Mouse (Mus musculus) liver, postnatal 0 days (tissue): ENCODE results near the gene Tmem51. TPM values are rescaled to one million over a fixed set of nuclear protein-coding genes. Genes with fewer than 3 reads are reported as not detected.

Source experiments
- ATAC-seq: fragments of 200-750 bp; cut with Nextera tagmentation; 2 replicates; pipeline ENCODE4 v1.8.0; 2017; ENCODE audit warnings: mild to moderate bottlenecking, moderate library complexity
- DNase-seq: peaks from one replicate; pipeline ENCODE4 v3.0.0-alpha.2; 2016
- H3K27ac ChIP-seq: fragments of 300-500 bp; sonication (generic); 2 replicates; pipeline ENCODE4 v1.5.1; 2014; ENCODE audit warnings: antibody characterized with exemption, moderate library complexity, mild to moderate bottlenecking, low read depth
- H3K27me3 ChIP-seq: fragments of 300-500 bp; sonication (generic); 2 replicates; pipeline ENCODE4 v1.6.1; 2014; ENCODE audit warnings: low read length, control low read depth, mixed read lengths; ENCODE audit not compliant: insufficient read depth
- H3K36me3 ChIP-seq: fragments of 300-500 bp; sonication (generic); replicated peaks from 2 replicates; pipeline ENCODE4 v1.6.1; 2014; ENCODE audit warnings: mild to moderate bottlenecking, control low read depth, low read length, moderate library complexity, mixed read lengths; ENCODE audit not compliant: insufficient read depth
- H3K4me1 ChIP-seq: fragments of 300-500 bp; sonication (generic); 2 replicates; pipeline ENCODE4 v1.6.1; 2014; ENCODE audit warnings: antibody characterized with exemption, mild to moderate bottlenecking, control low read depth; ENCODE audit not compliant: insufficient read depth
- H3K4me2 ChIP-seq: fragments of 300-500 bp; sonication (generic); 2 replicates; pipeline ENCODE4 v1.6.1; 2014; ENCODE audit warnings: low read depth, mild to moderate bottlenecking, low read length, moderate library complexity, mixed read lengths
- H3K4me3 ChIP-seq: fragments of 300-500 bp; sonication (generic); 2 replicates; pipeline ENCODE4 v1.5.1; 2014; ENCODE audit warnings: low read depth, low read length
- H3K9ac ChIP-seq: fragments of 300-500 bp; sonication (generic); replicated peaks from 2 replicates; pipeline ENCODE4 v1.6.1; 2014; ENCODE audit warnings: mild to moderate bottlenecking, moderate library complexity
- H3K9me3 ChIP-seq: fragments of 300-500 bp; sonication (generic); 2 replicates; pipeline ENCODE4 v1.6.1; 2016; ENCODE audit warnings: mild to moderate bottlenecking, control low read depth, low read length, mixed read lengths
- CTCF ChIP-seq: sonication (generic); IDR thresholded peaks from 2 replicates; pipeline ENCODE4 v1.5.1; 2016; ENCODE audit warnings: antibody characterized with exemption, low read depth
- EP300 ChIP-seq: IDR thresholded peaks from 2 replicates; pipeline ENCODE4 v1.6.1; 2016; ENCODE audit warnings: antibody characterized with exemption, low read depth, mild to moderate bottlenecking
- WGBS: fragments of 180-500 bp; shearing (Covaris S2); extraction: QIAGEN DNeasy Blood & Tissue Kit; methylation state at CpG from one replicate; pipeline ENCODE4 v1.1.7; 2014; ENCODE audit not compliant: insufficient replicate concordance; 5-methylcytosine and 5-hydroxymethylcytosine counted together
- polyA plus RNA-seq: library from polyadenylated mRNA; unstranded; fragments of >200 nt; fragmentation: Nextera tagmentation; extraction: Ambion mirVana; gene quantifications from 2 replicates; pipeline ENCODE4 v1.2.1, GENCODE M21; 2015

Tmem51 gene
- polyA plus RNA-seq, 1 experiment from 2014 or later = 13.7 TPM

DNA sequence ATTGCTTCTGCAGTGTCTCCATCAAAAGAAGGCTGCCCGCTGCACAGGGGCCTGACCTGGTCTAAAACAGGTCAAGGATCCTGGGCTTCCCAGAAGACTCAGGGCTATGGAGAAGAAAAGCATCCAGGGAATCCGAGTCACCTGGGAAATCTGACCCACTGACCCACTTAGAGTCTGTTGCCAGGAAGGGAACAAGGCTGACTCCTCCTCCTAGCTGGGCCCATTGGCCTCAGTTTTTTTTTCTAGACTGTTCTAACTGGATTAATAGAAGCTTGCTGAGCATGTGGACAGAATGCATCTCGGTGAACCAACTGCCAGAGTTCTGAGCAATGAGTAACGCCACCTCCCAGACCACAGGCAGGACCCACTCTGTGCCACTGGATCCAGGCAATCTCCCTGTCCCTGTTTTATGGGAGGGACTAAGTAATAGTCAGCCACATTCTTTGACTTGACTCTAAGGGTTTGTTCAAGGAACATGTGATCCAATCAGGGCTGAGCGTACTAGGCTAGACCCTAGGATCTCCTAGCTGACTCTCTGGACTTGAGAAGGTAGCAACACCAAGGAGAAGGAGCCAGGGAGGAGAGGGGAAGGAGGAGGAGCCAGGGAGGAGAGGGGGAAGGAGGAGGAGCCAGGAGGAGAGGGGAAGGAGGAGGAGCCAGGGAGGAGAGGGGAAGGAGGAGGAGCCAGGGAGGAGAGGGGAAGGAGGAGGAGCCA, 90.6 kb downstream of the Tmem51 start:
- H3K36me3 ChIP-seq = no peaks in the 10 kb centered on the region
- TF ChIP-seq EP300 = no peak
- TF ChIP-seq CTCF = no peak
- no peaks in the 10 kb centered on the region for H3K9me3 ChIP-seq
- no peak overlapping the region for H3K27ac ChIP-seq
- H3K9ac ChIP-seq = no peak overlapping the region
- no peaks in the 10 kb centered on the region for H3K4me1 ChIP-seq
- no peak overlapping the region for H3K4me2 ChIP-seq
- H3K27me3 ChIP-seq = no peaks in the 10 kb centered on the region
- DNase-seq = no peak
- ATAC-seq = peak; percentile 18; the same call in 1 of the 2 replicates
- H3K4me3 ChIP-seq = no peak overlapping the region
- WGBS = 57% methylated on average over 5 of the region's 5 CpGs

DNA sequence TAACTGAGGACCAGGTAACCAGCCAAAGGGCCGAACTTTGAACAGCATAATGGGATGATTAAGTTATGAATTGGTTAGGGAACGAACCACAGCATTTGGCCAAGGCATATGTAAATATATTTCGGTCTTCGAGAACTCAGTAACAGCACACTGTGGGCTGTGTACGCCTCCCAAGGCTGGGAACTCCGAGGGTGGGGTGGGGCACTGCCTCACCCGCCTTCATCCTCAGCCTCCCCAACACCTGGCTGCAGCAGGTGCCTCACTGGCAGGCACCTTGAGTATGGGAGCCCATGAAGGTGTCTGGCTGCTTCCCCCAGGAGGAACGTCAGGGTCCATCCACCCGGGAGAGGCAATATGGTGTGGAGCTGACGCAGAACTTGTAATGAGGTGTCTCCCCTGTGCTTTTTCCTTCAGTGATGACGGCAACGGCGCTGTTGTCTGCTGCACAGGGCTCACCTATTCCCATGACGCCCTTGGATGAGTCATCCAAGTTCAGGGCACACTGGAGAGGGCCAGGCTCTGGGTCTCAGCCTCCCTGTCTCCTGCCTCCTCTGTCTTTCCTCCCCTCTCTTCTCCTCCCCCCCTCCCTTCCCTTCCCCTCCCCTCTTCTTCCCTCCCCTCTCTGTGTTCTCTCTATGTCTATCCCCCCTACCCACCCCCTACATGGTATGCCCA, 91.4 kb downstream of the Tmem51 start:
- Histone ChIP-seq H3K27me3 (no peaks in the 10 kb centered on the region), H3K9me3 (no peaks in the 10 kb centered on the region), H3K4me2 (no peak overlapping the region), H3K36me3 (no peaks in the 10 kb centered on the region), H3K4me1 (no peaks in the 10 kb centered on the region), H3K27ac (no peak overlapping the region), H3K4me3 (no peak overlapping the region), H3K9ac (no peak overlapping the region)
- ATAC-seq = no peak
- WGBS = 75% methylated on average over 14 of the region's 14 CpGs
- TF ChIP-seq EP300 (no peak), CTCF (no peak)
- no peak for DNase-seq

DNA sequence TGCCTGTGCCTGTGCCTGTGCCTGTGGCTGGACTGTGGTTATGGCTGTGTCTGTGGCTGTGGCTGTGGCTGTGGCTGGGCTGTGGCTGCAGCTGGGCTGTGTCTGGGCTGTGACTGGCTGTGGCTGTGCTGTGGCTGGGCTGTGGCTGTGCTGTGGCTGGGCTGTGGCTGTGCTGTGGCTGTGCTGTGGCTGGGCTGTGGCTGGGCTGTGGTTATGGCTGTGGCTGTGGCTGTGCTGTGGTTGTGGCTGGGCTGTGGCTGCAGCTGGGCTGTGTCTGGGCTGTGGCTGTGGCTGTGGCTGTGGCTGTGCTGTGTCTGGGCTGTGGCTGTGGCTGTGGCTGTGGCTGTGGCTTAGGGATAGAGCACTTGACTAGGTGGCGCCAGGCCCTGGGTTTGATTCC, 95.9 kb downstream of the Tmem51 start:
- TF ChIP-seq CTCF (no peak), EP300 (no peak)
- H3K4me2 ChIP-seq = no peak overlapping the region
- WGBS = 80% methylated on average over 1 of the region's 1 CpGs

DNA sequence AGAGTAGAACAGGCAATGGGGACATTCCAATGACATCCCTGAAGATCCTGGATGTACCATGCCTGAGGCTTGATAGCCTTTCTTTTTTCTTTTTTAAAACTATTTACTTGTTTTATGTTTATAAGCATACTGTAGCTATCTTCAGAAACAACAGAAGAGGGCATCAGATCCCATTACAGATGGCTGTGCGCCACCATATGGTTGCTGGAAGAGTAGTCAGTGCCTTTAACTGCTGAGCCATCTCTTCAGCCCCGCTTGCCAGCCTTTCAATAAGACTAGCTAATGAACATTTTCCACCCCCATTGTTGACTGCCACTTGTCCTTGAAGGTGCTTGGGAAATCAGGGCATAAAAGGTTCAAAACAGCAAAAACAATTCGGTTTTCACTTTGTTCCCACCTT, 100.4 kb downstream of the Tmem51 start:
- ATAC-seq (no peak), DNase-seq (no peak)
- 49% methylated on average over 3 of the region's 3 CpGs for WGBS

More for the DNA sequence above, 95.9 kb downstream of the Tmem51 start:
- H3K27me3 ChIP-seq = no peaks in the 10 kb centered on the region
- H3K9ac ChIP-seq = no peak overlapping the region
- DNase-seq (no peak), ATAC-seq (no peak)
- no peak overlapping the region for H3K4me3 ChIP-seq
- H3K4me1 ChIP-seq = no peaks in the 10 kb centered on the region
- H3K9me3 ChIP-seq = no peaks in the 10 kb centered on the region
- H3K27ac ChIP-seq = no peak overlapping the region
- H3K36me3 ChIP-seq = no peaks in the 10 kb centered on the region

DNA sequence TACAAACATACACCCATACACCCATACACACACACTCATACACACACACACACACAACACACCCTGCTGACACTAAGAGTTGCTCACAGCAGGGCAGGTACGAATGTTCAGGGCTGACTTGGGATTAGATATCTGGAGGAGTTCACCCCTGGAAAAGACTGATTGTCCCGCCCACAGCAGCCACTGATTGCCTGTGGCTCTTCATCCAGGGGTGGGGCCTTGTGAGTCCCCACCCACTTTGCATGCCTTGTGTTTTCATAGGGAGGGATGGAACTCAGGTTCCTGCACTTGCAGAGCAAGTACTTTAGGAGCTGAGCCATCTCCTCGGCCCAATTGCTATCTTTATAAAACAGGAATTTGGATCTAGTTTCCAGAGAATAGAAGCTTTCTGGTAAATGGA, 102.6 kb downstream of the Tmem51 start:
- WGBS = 68% methylated on average over 3 of the region's 3 CpGs
- no peaks in the 10 kb centered on the region for H3K9me3 ChIP-seq
- no peak overlapping the region for H3K4me2 ChIP-seq
- TF ChIP-seq CTCF (no peak), EP300 (no peak)
- ATAC-seq (no peak), DNase-seq (no peak)
- H3K36me3 ChIP-seq = no peaks in the 10 kb centered on the region
- H3K27me3 ChIP-seq = no peaks in the 10 kb centered on the region
- H3K27ac ChIP-seq = no peak overlapping the region
- H3K9ac ChIP-seq = no peak overlapping the region
- H3K4me3 ChIP-seq = no peak overlapping the region
- no peaks in the 10 kb centered on the region for H3K4me1 ChIP-seq

More for the DNA sequence above, 100.4 kb downstream of the Tmem51 start:
- H3K9ac ChIP-seq = no peak overlapping the region
- TF ChIP-seq EP300 = no peak
- peak; percentile 31; the same call in 1 of the 2 replicates for TF ChIP-seq CTCF
- H3K4me3 ChIP-seq = no peak overlapping the region
- H3K4me1 ChIP-seq = no peaks in the 10 kb centered on the region
- no peak overlapping the region for H3K4me2 ChIP-seq
- H3K27me3 ChIP-seq = no peaks in the 10 kb centered on the region
- H3K9me3 ChIP-seq = no peaks in the 10 kb centered on the region
- no peak overlapping the region for H3K27ac ChIP-seq
- no peaks in the 10 kb centered on the region for H3K36me3 ChIP-seq

Other genes starting within 250 kb of the Tmem51 start
- gene Ctrc, start 237.9 kb downstream of the Tmem51 start, polyA plus RNA-seq = not detected in 2 replicates
- 37.1 and 39.9 TPM in 2 replicates for gene Efhd2, start 209.4 kb downstream of the Tmem51 start, polyA plus RNA-seq
- gene Fhad1, start 69.2 kb downstream of the Tmem51 start, polyA plus RNA-seq = 0.71 and 1.0 TPM in 2 replicates
- gene Kazn, start 155.1 kb upstream of the Tmem51 start, polyA plus RNA-seq = 0.72 and 0.74 TPM in 2 replicates